Mouse (Mus musculus) C2C12 (cell line): ENCODE measurements around the gene Bhlhb9. TPM values are rescaled to one million over a fixed set of nuclear protein-coding genes. Genes with fewer than 3 reads are reported as not detected.
"Not testable (repeated sequence)": the region's sequence is repeated elsewhere in the genome, so short reads cannot be mapped to it uniquely, and the experiment has no call there.

Experiments
- H3K27me3 ChIP-seq: one replicate; pipeline ENCODE4 v1.6.1; 2011; ENCODE audit not compliant: control insufficient read depth, insufficient read depth, insufficient read length
- H3K36me3 ChIP-seq: one replicate; pipeline ENCODE4 v1.6.1; 2011; ENCODE audit not compliant: control insufficient read depth, insufficient read depth
- H3K4me3 ChIP-seq: one replicate; pipeline ENCODE4 v1.5.1; 2011; ENCODE audit warnings: mild to moderate bottlenecking, control low read depth; ENCODE audit not compliant: poor library complexity, insufficient read depth, severe bottlenecking
- H3K79me2 ChIP-seq: one replicate; pipeline ENCODE4 v1.6.1; 2011; ENCODE audit not compliant: control insufficient read depth, insufficient read depth
- H3K79me3 ChIP-seq: one replicate; pipeline ENCODE4 v1.6.1; 2011; ENCODE audit warnings: low read depth, control low read depth
- H3ac ChIP-seq: one replicate; pipeline ENCODE3; 2011; ENCODE audit warnings: low read depth; ENCODE audit not compliant: control insufficient read depth, insufficient read length
- CEBPB ChIP-seq: IDR thresholded peaks from one replicate; pipeline ENCODE4 v1.6.1; 2011; ENCODE audit warnings: low read depth, mild to moderate bottlenecking, control low read depth, moderate library complexity
- CTCF ChIP-seq: IDR thresholded peaks from one replicate; pipeline ENCODE4 v1.5.1; 2011; ENCODE audit not compliant: control insufficient read depth, insufficient read depth, insufficient read length
- FOSL1 ChIP-seq: IDR thresholded peaks from one replicate; pipeline ENCODE4 v1.8.0; 2011; ENCODE audit warnings: mild to moderate bottlenecking, low read length; ENCODE audit not compliant: poor library complexity, insufficient read depth, severe bottlenecking
- MAX ChIP-seq: IDR thresholded peaks from one replicate; pipeline ENCODE4 v1.6.1; 2011; ENCODE audit warnings: mild to moderate bottlenecking, control low read depth
- MYOD1 ChIP-seq: IDR thresholded peaks from one replicate; pipeline ENCODE4 v1.6.1; 2011; ENCODE audit warnings: low read depth; ENCODE audit not compliant: control insufficient read depth, insufficient read length
- MYOG ChIP-seq: IDR thresholded peaks from one replicate; pipeline ENCODE4 v1.6.1; 2011; ENCODE audit not compliant: control insufficient read depth, insufficient read length; ENCODE audit errors: extremely low read depth
- USF1 ChIP-seq: IDR thresholded peaks from one replicate; pipeline ENCODE4 v1.6.1; 2011; ENCODE audit warnings: low read depth, mild to moderate bottlenecking, control low read depth, moderate library complexity
- polyA plus RNA-seq: library from polyadenylated mRNA; unstranded; fragments of >200 nt; fragmentation: generic; extraction: Trizol; gene quantifications from one replicate; pipeline ENCODE4 v1.2.1, GENCODE M21; 2012; ENCODE audit warnings: missing spikeins

Gene Bhlhb9
- polyA plus RNA-seq, 1 experiment = 0.70 TPM

DNA sequence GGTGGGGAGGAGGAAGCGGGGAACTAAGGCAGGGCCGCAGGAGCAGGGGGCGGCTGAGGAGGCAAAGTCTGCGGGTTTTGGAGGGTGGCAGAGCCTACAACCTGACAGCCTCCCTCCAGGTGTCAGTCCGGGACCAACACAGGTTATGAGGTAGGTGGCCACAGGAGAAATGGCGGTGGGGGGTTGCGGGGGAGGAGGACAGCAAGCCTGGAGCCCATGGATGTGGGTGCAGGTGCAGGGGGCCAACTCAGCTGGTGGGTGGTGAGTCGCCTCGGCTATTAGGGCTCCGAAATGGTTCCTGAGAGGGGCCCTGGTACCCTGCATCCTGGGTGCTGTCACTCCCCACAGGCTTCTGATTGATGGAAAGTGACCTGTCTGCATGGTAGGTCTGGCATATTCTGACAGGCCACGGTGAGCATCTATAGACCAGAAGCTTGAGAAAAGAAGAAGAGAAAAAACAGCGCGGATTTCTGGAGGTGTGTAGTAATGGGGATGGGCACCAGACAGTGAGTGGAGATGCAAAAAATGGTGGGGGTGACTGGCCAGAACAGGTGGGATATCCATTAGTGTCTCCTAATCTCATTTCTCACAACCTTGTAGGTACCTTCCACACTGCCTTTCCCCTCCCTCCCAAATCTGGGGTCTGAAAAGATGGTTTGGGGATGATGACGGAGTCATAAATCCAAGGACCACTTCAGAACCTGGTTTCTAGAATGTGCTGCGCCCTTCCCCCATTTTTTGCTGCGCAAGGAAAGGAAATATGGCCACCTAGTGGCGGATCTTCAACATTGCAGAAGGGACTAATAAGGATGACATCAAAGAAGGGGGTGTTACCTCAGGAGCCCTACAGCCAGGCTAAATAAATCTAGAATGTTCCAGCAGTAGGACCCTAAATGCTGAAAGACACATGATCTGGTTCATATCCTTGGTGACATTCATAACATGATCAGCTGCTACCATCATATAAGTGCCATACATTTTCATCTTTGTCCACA is 42.3 kb downstream of the Bhlhb9 start:
- not testable (repeated sequence) for H3ac ChIP-seq, H3K79me2 ChIP-seq, H3K27me3 ChIP-seq, H3K36me3 ChIP-seq, H3K79me3 ChIP-seq, H3K4me3 ChIP-seq

DNA sequence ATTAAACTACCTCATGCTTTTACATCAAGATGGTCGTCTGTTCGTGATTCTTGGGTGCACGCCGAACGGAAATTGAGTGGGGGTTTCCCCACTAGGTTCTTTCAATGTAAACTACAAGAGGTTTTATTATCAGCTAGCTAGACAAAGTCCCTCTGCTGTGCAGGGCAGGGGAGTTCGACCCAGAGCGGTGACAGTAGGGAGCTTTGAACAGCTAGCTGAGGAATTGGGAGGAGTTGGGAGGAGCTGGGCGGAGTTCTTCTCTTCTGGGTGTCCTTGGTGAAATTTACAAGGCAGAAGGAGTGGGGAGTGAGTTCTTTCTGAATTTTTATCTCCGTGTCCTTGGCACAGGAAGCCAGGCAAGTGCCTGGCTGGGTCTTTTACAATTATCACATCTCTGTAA is 69.4 kb downstream of the Bhlhb9 start:
- not testable (repeated sequence) for H3K36me3 ChIP-seq, H3ac ChIP-seq, H3K79me2 ChIP-seq, H3K27me3 ChIP-seq, H3K4me3 ChIP-seq, H3K79me3 ChIP-seq

DNA sequence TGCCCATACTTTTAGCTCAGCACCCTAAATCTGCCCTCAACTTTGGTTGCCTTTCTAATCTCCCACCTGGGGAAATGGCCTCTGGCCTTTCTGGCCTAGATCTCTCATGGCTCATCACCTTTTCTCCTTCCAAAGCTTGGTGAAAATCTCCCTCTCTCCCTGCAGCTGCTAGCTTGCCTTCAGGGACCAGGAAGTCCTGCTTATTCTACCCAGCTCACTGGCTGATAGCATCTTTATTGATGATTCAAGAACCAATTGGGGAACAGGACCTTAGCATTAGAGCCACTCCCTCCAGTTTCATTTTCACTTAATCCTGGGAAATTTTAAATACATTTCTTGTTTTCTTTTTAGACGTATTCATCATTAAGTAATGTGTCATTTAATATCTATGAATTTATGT is 79.3 kb downstream of the Bhlhb9 start:
- no peaks in the 10 kb centered on the region for H3K27me3 ChIP-seq
- no peak overlapping the region for H3K4me3 ChIP-seq
- H3K79me2 ChIP-seq = no peaks in the 10 kb centered on the region
- no peaks in the 10 kb centered on the region for H3K36me3 ChIP-seq
- H3ac ChIP-seq = no peak overlapping the region
- H3K79me3 ChIP-seq = no peaks in the 10 kb centered on the region
- TF ChIP-seq MYOG (no peak), CEBPB (no peak), FOSL1 (no peak), CTCF (no peak), MAX (no peak), MYOD1 (no peak), USF1 (no peak)

DNA sequence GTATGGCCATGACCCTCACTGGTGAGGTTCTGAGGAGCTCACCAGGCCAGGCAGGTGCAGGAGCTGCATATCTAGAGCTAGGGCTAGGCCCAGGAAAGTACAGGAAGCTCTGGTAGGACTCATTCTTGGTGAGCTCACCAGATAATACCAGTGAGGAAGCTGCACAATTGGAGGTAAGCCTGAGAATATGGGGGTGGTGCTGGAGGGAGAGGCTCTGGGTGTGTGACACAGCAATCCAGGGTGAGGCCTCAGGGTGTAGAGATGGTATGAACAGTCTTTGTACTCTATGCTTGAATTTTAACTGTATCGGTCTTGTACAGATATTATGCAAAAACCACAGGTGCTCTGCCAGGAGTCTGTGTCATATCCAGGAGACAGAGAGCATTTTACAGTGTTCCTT is 82.2 kb downstream of the Bhlhb9 start:
- H3K79me3 ChIP-seq = no peaks in the 10 kb centered on the region
- TF ChIP-seq MYOD1 = no peak
- TF ChIP-seq MAX = no peak
- no peak for TF ChIP-seq USF1
- no peak for TF ChIP-seq CEBPB
- TF ChIP-seq MYOG = no peak
- TF ChIP-seq CTCF = no peak
- TF ChIP-seq FOSL1 = no peak
- H3K36me3 ChIP-seq = no peaks in the 10 kb centered on the region
- H3ac ChIP-seq = no peak overlapping the region
- no peak overlapping the region for H3K4me3 ChIP-seq
- H3K79me2 ChIP-seq = no peaks in the 10 kb centered on the region
- no peaks in the 10 kb centered on the region for H3K27me3 ChIP-seq

DNA sequence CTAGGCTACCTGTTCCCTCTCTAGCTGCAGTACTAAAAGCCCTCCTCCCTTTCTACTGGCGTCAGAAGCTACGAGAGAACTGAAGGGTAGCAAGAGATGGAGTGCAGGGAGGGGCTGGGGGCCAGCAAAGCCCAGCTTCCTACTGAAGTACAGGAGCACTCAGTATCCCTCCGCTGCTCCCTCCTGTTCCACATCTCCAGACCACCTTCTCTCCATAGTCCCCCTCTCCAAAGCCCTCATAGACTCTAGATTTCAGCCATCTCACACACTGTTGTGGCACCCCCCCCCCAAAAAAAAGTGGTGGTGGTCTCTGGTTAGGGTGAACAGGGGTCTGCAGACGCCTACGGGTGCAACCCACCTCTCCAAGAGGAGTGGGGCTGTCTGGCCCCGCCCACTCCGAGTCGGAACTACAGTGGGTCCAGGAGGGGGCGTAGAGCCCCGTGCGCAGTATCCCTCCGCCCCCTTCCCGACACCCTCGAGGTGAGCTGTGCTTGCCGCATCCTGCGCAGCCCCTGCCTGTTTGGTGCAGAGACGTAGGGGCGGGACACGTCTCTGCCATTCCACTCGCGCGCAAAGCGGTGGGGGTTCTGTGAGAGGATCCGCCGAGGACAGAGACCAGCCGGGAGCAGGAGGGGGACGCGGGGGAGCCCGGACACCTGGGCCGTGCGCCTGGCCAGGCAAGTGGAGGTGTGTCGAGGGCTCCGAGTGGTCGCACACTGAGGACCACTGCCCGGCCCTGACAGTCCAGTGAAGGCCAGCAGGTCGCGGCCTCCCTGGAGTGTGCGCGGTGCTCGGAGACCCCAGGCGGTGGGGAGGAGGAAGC is 88.2 kb downstream of the Bhlhb9 start:
- no peak for TF ChIP-seq USF1
- no peak for TF ChIP-seq MYOG
- no peak for TF ChIP-seq MYOD1
- TF ChIP-seq CTCF = no peak
- no peak for TF ChIP-seq MAX
- Histone ChIP-seq H3K79me2 (no peaks in the 10 kb centered on the region), H3ac (peak overlapping the region; percentile 72), H3K79me3 (no peaks in the 10 kb centered on the region), H3K27me3 (no peaks in the 10 kb centered on the region), H3K4me3 (peak overlapping the region; percentile 21), H3K36me3 (no peaks in the 10 kb centered on the region)

DNA sequence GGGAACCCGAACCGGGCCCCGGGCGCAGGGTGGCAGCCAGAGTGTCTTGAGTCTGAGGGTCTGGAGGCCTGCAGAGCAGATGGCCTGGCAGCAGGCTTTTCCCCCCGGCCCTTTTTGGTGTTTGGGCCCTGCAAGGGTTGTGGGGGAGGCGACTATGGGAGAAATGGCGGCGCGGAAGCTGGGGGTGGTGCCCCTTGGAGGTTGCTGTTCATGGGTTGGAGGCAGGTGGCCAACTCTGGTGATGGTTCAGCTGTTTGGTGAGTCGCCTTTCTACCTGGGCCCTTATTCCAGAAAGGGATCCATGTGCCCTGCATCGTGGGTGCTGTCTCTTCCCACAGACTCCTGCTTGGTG is 88.8 kb downstream of the Bhlhb9 start:
- H3K4me3 ChIP-seq = peak overlapping the region; percentile 21

More for the DNA sequence above, 88.8 kb downstream of the Bhlhb9 start:
- Histone ChIP-seq H3K79me2 (no peaks in the 10 kb centered on the region), H3K79me3 (no peaks in the 10 kb centered on the region), H3ac (peak overlapping the region; percentile 72), H3K27me3 (no peaks in the 10 kb centered on the region), H3K36me3 (no peaks in the 10 kb centered on the region)
- TF ChIP-seq CTCF = no peak
- no peak for TF ChIP-seq USF1
- no peak for TF ChIP-seq CEBPB
- no peak for TF ChIP-seq FOSL1
